Mouse (Mus musculus) heart, embryonic 14.5 days (tissue): ENCODE measurements around the gene Olfr847. TPM values are rescaled to one million over a fixed set of nuclear protein-coding genes. Genes with fewer than 3 reads are reported as not detected.

Source experiments
- ATAC-seq: fragments of 200-750 bp; cut with Nextera tagmentation; 2 replicates; pipeline ENCODE4 v1.8.0; 2017; ENCODE audit warnings: low read depth, moderate TSS enrichment; ENCODE audit not compliant: insufficient number of reproducible peaks, insufficient read depth, low FRiP score
- H3K27ac ChIP-seq, 2 experiments: fragments of 200-500 bp in 1 of 2; fragments of 300-500 bp in 1 of 2; sonication (generic) in 1 of 2; replicated peaks in 1 of 2; 2 replicates each; pipeline ENCODE4 v1.5.1; 2012 to 2014; ENCODE audit warnings: low read depth in 2 of 2, low read length in 2 of 2, control low read depth in 1 of 2, mild to moderate bottlenecking in 1 of 2, mixed read lengths in 1 of 2; ENCODE audit not compliant: control insufficient read depth in 1 of 2, insufficient read depth in 1 of 2
- H3K27me3 ChIP-seq: fragments of 300-500 bp; sonication (generic); 2 replicates; pipeline ENCODE4 v1.6.1; 2014; ENCODE audit warnings: mild to moderate bottlenecking, low read length, control low read depth; ENCODE audit not compliant: control insufficient read depth, insufficient read depth
- H3K36me3 ChIP-seq: fragments of 300-500 bp; sonication (generic); 2 replicates; pipeline ENCODE4 v1.6.1; 2014; ENCODE audit warnings: mild to moderate bottlenecking, control low read depth, low read length, mixed read lengths; ENCODE audit not compliant: control insufficient read depth, insufficient read depth
- H3K4me1 ChIP-seq, 2 experiments: fragments of 200-500 bp in 1 of 2; fragments of 300-500 bp in 1 of 2; sonication (generic) in 1 of 2; 2 replicates each; pipeline ENCODE4 v1.6.1; 2012 to 2014; ENCODE audit warnings: low read length in 2 of 2, control low read depth in 1 of 2, mixed read lengths in 1 of 2; ENCODE audit not compliant: control insufficient read depth in 2 of 2, insufficient read depth in 2 of 2
- H3K4me2 ChIP-seq: fragments of 300-500 bp; sonication (generic); 2 replicates; pipeline ENCODE4 v1.6.1; 2014; ENCODE audit warnings: mild to moderate bottlenecking, low read length
- H3K4me3 ChIP-seq, 2 experiments: fragments of 200-500 bp in 1 of 2; fragments of 300-500 bp in 1 of 2; sonication (generic) in 1 of 2; 2 replicates each; pipeline ENCODE4 v1.5.1; 2012 to 2014; ENCODE audit warnings: low read length in 2 of 2, mild to moderate bottlenecking in 2 of 2, control low read depth in 1 of 2, low read depth in 1 of 2, moderate library complexity in 1 of 2; ENCODE audit not compliant: control insufficient read depth in 1 of 2, insufficient read depth in 1 of 2
- H3K9ac ChIP-seq: fragments of 300-500 bp; sonication (generic); 2 replicates; pipeline ENCODE4 v1.6.1; 2014; ENCODE audit warnings: mild to moderate bottlenecking, low read length
- H3K9me3 ChIP-seq: fragments of 300-500 bp; sonication (generic); 2 replicates; pipeline ENCODE4 v1.6.1; 2016; ENCODE audit warnings: low read length, control low read depth; ENCODE audit not compliant: control insufficient read depth
- WGBS: fragments of 180-500 bp; shearing (Covaris S2); extraction: QIAGEN DNeasy Blood & Tissue Kit; methylation state at CpG from one replicate; pipeline ENCODE4 v1.1.7; 2014; 5-methylcytosine and 5-hydroxymethylcytosine counted together
- polyA plus RNA-seq: library from polyadenylated mRNA; unstranded; fragments of >200 nt; fragmentation: Nextera tagmentation; extraction: Ambion mirVana; gene quantifications from 2 replicates; pipeline ENCODE4 v1.2.1, GENCODE M21; 2014

Olfr847 gene
- polyA plus RNA-seq = not detected in 2 replicates

- Histone ChIP-seq H3K9me3 (no peaks in the 10 kb centered on the region), H3K4me2 (no peak within 1 kb of the TSS), H3K4me1 (no peaks in the 10 kb centered on the region), H3K36me3 (no peaks in the 10 kb centered on the region), H3K27me3 (no peaks in the 10 kb centered on the region), H3K27ac (no peak within 1 kb of the TSS), H3K4me3 (no peak within 1 kb of the TSS), H3K9ac (no peak within 1 kb of the TSS)
- no peak for ATAC-seq
- 43% methylated on average over 1 of the region's 1 CpGs for WGBS
These were observed at the start of gene Olfr847 for GRCm38 (mm10) chr9:19378569-19378968. Gene Olfr847, minus strand, starts transcription at chr9:19378669.

- H3K27ac ChIP-seq = no peak within 1 kb of the TSS
- no peaks in the 10 kb centered on the region for H3K27me3 ChIP-seq
- ATAC-seq = no peak
- H3K4me1 ChIP-seq = no peaks in the 10 kb centered on the region
- H3K9me3 ChIP-seq = no peaks in the 10 kb centered on the region
- 31% methylated on average over 1 of the region's 1 CpGs for WGBS
- no peak within 1 kb of the TSS for H3K4me3 ChIP-seq
- H3K9ac ChIP-seq = no peak within 1 kb of the TSS
- no peaks in the 10 kb centered on the region for H3K36me3 ChIP-seq
- no peak within 1 kb of the TSS for H3K4me2 ChIP-seq
These were observed 14.6 kb downstream of the Olfr847 start, which contains the start of gene Olfr846 for GRCm38 (mm10) chr9:19363905-19364304. Gene Olfr846, minus strand, starts transcription at chr9:19364005.

GRCm38 (mm10) chr9:19336157-19336556 lies 42.3 kb downstream of the Olfr847 start, which contains the start of gene Olfr845:
Gene Olfr845, plus strand, starts transcription at chr9:19336457.
- Histone ChIP-seq H3K27me3 (no peaks in the 10 kb centered on the region), H3K9ac (no peak within 1 kb of the TSS), H3K9me3 (0 out of 2 replicates have a peak, but pooled peaks cover 4% of the 10 kb centered on the region), H3K4me3 (no peak within 1 kb of the TSS), H3K4me1 (no peaks in the 10 kb centered on the region), H3K27ac (no peak within 1 kb of the TSS), H3K36me3 (no peaks in the 10 kb centered on the region), H3K4me2 (no peak within 1 kb of the TSS)
- 51% methylated on average over 1 of the region's 1 CpGs for WGBS
- ATAC-seq = no peak

Other genes with a start within 250 kb of the Olfr847 start
- not detected in 2 replicates for gene Olfr837, start 242.4 kb downstream of the Olfr847 start, polyA plus RNA-seq
- gene Olfr839-ps1, start 201.4 kb downstream of the Olfr847 start, polyA plus RNA-seq = not detected in 2 replicates
- gene Olfr843, start 126.7 kb downstream of the Olfr847 start, polyA plus RNA-seq = not detected in 2 replicates
- gene Olfr844, start 62.3 kb downstream of the Olfr847 start, polyA plus RNA-seq = not detected in 2 replicates
- not detected in 2 replicates for gene Olfr845, start 42.2 kb downstream of the Olfr847 start, polyA plus RNA-seq
- not detected in 2 replicates for gene Olfr846, start 14.7 kb downstream of the Olfr847 start, polyA plus RNA-seq
- gene Olfr849, start 61.6 kb upstream of the Olfr847 start, polyA plus RNA-seq = not detected in 2 replicates
- gene Olfr850, start 99.6 kb upstream of the Olfr847 start, polyA plus RNA-seq = not detected in 2 replicates
- gene Olfr851, start 114.6 kb upstream of the Olfr847 start, polyA plus RNA-seq = not detected in 2 replicates
- not detected in 2 replicates for gene Olfr853, start 162.4 kb upstream of the Olfr847 start, polyA plus RNA-seq
- not detected in 2 replicates for gene Olfr854, start 188.7 kb upstream of the Olfr847 start, polyA plus RNA-seq
- not detected in 2 replicates for gene Olfr855, start 203.9 kb upstream of the Olfr847 start, polyA plus RNA-seq
- gene Zfp317, start 243.4 kb upstream of the Olfr847 start, polyA plus RNA-seq = 20.6 and 21.0 TPM in 2 replicates